Mouse (Mus musculus) left cerebral cortex, adult 18-20 months (tissue): ENCODE measurements around the gene Ppp2r5c. TPM values are rescaled to one million over a fixed set of nuclear protein-coding genes. Genes with fewer than 3 reads are reported as not detected.
A peak's percentile ranks its signal among the peaks of the same experiment; 100 is the strongest.

ENCODE experiments used
- DNase-seq, 2 experiments: peaks; one replicate each; pipeline ENCODE4 v3.0.0; 2021 to 2022; ENCODE audit warnings: low spot score in 2 of 2, mixed read lengths in 1 of 2
- total RNA-seq, 2 experiments: library from RNA; stranded (reverse); gene quantifications; 2 replicates each; pipeline ENCODE4 v1.2.3; 2021

Gene Ppp2r5c
- total RNA-seq, 2 experiments from 2014 or later = 263 to 284 TPM

- no peak for DNase-seq
Observed at GRCm38 (mm10) chr12:110508680-110509079, 61.8 kb downstream of the Ppp2r5c start.

DNA sequence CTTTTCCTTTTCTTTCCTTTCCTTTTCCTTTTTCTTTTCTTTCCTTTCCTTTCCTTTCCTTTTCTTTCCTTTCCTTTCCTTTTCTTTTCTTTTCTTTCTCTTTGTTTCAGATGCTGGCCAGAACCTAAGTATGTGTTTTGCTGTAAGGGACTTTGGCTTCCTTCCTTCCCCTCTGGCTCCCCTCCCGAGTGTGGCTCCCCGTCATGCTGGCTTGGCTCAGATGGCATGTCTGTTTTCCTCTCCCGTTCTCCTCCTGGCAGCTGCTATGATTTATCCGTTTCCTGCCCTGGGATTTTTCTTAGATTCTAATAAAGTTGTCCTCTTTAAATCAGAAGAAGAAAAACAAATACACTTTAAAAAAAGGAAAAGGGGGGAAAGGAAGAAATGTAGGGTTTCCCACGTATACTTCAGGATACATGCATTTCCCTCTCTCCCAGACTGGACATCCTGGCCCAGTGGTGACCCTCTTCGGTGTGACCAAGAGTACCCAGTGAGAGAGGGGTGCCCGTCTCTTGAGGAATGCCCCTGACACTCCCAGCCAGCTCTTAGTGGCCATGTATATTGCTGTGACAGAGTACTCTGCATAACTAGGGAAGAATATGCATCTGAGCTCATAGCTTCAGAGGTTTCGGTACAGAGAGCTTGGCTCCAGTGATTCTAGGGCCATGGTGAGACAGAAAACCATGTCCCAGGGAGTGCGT, 63.4 kb downstream of the Ppp2r5c start:
- DNase-seq = peak; percentile 53 to 59

- DNase-seq = no peak
Observed at GRCm38 (mm10) chr12:110511201-110511600, 64.3 kb downstream of the Ppp2r5c start.

GRCm38 (mm10) chr12:110511856-110512433, 65.0 kb downstream of the Ppp2r5c start:
- no peak for DNase-seq

DNA sequence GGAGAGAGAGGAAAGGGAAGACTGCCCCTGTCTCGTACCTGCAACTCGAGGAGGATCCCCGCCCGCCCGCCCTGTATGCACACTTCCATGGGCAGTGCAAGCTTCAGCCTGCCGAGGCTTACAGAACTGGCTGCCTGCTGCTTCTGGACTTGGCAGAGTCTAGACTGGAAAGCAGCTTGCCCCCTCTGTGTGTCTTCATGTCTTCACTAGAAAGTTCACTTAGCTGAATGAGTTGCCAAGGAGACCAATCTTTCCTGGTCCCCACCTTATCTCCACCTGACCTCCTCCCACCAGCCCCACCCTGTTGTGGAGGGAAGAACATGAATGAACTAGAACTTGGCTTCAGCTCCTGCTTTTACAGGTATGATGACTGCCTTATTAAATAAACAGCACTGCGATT, 66.0 kb downstream of the Ppp2r5c start:
- DNase-seq = no peak

GRCm38 (mm10) chr12:110515676-110516075, 68.8 kb downstream of the Ppp2r5c start:
- DNase-seq = no peak

DNA sequence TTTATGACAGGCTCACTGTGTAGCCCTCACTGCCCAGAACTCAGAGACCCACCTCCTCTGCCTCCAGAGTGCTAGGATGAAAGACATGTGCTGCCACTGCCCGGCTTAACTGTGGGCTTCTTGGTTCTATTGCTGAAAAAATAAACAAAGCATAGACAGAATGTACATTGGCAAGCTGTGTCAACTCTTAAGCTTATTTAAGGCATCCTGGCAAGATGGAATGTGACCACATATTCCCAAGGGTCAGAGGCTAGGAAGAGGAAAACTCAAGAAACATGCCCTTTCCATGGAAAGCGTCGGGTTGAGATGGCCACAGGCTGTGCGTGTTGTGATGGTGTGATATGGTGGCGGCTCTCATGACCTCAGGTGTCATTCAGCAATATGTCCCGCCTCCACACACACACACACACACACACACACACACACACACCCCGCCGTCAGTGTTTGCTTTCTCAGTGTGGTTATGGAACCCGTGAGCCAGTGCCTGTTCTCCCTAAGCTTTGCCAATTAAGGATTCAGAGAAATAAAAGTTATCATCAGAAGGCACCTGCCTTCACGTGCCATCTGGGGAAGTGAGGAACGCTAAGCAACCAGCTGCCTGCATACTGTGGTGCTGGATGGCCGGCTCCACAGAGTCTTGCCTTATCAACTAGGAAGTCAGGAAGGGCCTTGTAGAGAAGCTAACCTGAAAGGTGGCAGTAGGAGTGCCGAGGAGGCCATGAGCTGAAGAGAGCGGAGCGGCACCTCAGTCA, 73.5 kb downstream of the Ppp2r5c start:
- DNase-seq = no peak

- no peak for DNase-seq
Observed at GRCm38 (mm10) chr12:110523526-110523925, 76.6 kb downstream of the Ppp2r5c start.

GRCm38 (mm10) chr12:110532711-110533110, 85.8 kb downstream of the Ppp2r5c start:
- DNase-seq = no peak

DNA sequence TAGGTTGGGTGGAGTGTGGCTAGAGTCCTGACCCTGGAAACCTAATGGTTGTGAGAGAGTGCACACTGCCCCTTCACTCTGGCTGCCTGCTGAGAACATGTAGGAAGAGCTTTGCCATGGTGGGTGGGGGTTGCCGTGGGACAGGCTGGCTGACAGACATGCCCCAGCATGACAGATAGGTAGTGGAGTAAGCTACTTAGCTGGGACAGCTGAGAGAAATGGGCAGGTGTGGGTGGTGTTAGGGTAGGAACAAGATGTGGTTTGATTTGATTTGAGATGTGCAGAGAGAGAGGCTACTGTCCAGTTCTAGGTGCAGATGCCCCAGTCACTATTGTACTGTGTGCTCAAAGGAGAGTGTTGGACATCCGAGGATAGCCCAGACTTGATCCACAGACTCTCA, 86.2 kb downstream of the Ppp2r5c start:
- no peak for DNase-seq

DNA sequence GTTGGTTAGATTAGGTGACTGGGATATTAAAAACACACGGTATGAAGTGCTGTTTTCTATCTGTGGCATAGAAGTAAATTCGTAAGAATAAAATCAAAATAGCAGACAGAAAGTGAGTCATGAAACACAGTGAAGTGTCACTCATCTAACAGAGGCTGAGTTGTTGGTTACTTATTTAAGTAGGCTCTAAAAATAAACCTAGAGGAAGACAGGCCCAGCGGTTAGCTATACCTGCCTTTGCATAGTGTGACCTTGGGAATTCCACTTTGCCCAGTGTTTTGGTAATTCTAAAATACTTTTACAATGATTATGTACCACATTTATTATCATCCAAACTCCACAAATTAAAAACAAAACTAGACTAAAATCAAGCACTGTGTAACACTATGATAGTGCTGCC, 86.9 kb downstream of the Ppp2r5c start:
- DNase-seq = no peak

DNA sequence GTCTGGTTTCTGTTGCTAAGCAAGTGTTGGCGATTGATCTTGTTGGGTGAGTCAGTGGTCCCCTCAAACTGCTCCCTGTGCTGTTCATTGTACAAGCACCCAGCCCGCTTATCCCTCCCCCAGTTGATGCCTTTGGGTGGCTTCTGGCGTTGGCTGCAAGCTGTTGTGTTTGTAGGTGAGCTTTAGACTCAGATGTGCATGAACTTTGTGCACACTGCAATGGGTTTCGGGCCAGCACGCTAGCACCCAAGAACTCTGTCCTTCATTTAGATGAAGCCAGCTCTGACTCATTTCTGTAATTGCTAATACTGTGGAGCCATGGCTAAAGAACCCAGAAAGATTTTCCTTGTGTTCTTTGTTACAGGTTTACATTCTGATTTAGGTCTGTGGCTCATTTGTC, 88.4 kb downstream of the Ppp2r5c start:
- no peak for DNase-seq

DNA sequence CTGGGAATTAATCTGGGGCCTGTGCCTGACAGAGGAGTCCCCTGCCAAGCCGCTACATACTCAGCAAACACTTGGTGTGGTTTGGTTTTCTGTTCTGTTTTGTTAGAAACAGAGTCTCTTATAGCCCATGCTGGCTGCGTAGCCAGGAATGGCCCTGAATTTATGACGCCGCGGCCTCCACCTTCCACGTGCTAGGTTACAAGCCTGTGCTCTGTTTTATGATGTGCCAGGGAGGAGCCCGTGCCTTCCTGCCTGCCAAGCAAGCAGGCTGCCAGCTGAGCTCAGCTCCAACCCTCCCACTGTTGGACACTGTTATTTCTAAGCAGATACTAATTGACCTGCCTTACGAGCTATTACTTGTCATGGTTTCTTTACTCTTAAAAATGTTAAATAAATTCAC, 90.8 kb downstream of the Ppp2r5c start:
- DNase-seq = no peak

- no peak for DNase-seq
Observed at GRCm38 (mm10) chr12:110539346-110539745, 92.4 kb downstream of the Ppp2r5c start.

GRCm38 (mm10) chr12:110539798-110540197, 92.9 kb downstream of the Ppp2r5c start:
- DNase-seq = no peak

DNA sequence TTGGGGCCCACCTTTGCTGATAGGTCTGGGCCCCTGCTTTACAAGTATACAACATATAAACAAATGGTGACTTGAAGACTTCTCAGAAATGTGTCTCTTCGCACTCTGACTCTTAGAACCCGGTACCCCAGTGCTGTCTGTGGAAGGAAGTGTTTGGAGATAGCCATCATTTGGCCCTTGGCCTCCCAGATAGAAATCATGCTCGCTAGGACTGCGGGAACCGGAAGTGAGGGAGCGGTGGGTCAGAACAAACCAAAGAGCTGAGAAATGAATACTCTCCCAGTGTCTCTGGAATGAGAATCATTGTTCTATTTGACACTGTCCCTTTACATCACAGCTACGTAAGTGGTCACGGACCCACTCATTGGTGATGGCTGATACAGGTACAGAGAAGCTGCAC, 93.4 kb downstream of the Ppp2r5c start:
- DNase-seq = no peak

- DNase-seq = no peak
Observed at GRCm38 (mm10) chr12:110541001-110541400, 94.1 kb downstream of the Ppp2r5c start.

DNA sequence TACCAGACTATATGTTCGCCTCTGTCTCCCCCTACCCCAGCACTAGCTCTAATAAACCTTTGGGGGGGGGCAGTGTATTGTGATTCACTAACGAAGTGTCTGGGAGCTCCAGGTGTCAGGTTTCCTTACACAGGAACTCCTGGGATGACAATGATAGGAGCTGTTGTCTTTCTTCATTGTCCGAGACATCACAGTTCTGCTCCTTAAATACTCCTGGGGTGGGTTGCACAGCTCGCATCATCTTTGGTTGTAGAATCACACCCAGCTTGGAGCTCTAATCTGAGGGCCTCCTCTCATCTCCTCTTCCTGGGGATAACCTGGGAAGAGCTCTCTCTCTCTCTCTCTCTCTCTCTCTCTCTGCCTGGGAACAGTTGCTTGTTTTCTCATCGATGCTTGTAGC, 94.6 kb downstream of the Ppp2r5c start:
- no peak for DNase-seq

DNA sequence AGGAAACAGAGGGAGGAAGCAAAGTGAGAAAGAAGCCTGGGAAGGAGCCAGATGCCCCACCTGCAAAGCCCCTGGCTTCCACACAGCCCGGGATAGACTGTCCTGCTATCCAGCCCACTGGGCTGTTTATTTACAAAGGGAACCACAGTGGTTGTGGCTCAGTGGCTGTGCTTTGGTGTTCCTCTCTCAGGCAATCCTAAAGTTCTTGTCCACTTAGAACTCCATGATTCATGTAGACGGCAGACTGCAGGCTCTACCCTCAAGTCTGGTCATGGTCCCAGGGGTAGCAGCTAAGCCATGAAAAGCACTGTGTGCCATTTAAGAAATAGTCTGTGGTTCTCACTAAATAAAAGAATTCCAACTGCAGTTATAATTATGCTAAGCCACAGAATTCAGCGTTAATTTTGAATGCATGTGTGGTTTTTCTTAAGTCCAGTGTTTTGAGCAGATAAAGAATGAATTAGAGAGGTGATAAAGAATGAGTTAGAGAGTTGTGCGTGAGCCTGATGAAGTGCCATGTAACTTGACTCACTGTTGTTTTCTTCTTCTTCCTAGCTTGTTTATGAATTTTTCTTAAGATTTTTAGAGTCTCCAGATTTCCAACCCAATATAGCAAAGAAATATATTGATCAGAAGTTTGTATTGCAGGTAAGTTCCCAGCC, 98.3 kb downstream of the Ppp2r5c start:
- no peak for DNase-seq

DNA sequence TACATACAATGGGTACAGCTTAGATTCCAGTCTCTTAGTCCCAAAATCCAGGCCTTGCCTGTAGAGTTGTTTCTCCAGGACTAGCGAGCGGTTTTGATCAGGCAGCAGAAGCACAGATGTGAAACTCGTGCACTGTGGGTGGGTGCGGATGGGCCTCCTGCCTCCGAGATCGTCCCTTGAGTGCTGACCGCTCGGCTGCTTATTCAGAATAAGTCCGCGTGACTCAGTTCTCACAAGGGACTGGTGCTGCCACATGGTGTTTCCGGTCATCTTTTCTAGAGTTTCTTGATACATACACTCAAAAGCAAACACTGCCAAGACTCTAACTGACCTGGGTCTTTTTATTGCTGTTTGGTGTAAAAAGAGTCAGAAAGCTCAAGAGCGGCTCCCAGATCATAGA, 100.7 kb downstream of the Ppp2r5c start:
- DNase-seq = no peak

DNA sequence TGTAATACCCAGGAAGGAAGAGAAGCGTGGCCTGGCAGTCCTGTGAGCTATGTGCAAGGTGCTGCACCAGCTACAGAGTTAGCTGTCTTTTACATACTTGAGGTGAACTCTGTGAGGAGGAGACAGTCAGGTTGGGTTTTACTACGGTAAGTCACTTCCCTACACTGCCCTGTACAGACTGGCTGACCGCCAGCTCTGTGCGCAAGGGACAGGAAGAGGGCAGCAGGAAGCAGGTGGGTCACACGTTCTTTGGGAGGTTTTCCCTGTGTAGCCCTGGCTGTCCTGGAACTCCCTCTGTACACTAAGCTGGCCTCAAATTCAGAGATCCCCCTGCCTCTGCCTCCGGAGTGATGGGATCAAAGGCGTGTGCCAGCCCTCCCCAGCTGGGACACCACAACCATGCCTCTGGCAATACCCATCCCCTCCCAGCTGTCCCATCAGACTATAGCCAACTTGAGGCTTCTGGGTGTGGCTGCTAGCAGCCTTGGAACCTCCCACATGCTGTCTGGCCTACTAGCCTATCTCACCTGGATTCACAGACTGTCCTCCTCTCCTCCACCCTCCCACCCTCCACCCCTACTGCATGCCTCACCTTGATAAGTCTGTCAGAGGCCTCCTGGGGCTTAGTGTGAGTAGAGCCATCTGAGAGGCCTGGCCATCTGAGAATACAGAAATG, 102.7 kb downstream of the Ppp2r5c start:
- no peak for DNase-seq
